In the genomic region with DNA sequence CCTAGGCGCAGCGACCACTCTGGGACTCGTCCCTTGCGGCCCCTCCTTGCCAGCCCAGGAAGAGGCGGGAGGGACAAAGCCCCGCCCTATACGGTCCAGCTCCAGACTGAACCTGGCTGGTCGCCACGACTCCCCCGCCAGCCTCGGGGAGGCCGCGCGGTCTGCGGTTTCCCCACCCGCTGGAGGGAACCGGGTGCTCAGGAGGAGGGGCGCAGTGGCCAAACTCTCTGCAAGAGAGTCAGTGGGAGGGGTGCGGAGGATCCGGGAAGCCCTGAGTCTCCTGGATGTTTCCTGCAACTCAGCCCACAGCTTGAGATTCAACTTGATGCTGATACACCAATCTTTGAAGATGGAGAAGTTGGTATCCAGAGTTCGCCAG, we compare ENCODE assay signal across 7 mouse cellular contexts. TPM values are rescaled to one million over a fixed set of nuclear protein-coding genes. Genes with fewer than 3 reads are reported as not detected.
DNase-seq lines count a peak whose midpoint lies in the region; ATAC-seq and TF ChIP-seq lines count a peak whose summit lies in the region.

No protein-coding gene starts in this region.

- no peaks in the 10 kb centered on the region for H3K4me1 ChIP-seq in MEL (ENCODE audit: control insufficient read depth in 1 of 2, insufficient read depth in 2 of 2, low read length in 2 of 2)
- peaks cover 33% of the 10 kb centered on the region for H3K4me1 ChIP-seq in forebrain, embryonic 15.5 days
- H3K4me1 ChIP-seq in limb, embryonic 11.5 days (ENCODE audit: control insufficient read depth, insufficient read depth, low read length): 0 out of 2 replicates have a peak, but pooled peaks cover 5% of the 10 kb centered on the region
- peaks cover 34% of the 10 kb centered on the region for H3K4me1 ChIP-seq in midbrain, embryonic 10.5 days
- peaks cover 24% of the 10 kb centered on the region for H3K4me1 ChIP-seq in stomach, embryonic 16.5 days (ENCODE audit: control insufficient read depth, insufficient read depth, low read length)

- DNase-seq in MEL (ENCODE audit: low read depth, low spot score): peak; percentile 37
- DNase-seq in adrenal gland, adult 8-10 months: peak; percentile 27
- DNase-seq in heart, postnatal 4 days: peak; percentile 82
- peak; percentile 80 for DNase-seq in limb, embryonic 11.5 days (ENCODE audit: low spot score)
- peak; percentile 57 for DNase-seq in midbrain, embryonic 10.5 days (ENCODE audit: low spot score)

- H3K27ac ChIP-seq in MEL (ENCODE audit: control insufficient read depth, low read depth, low read length): no peak overlapping the region
- H3K27ac ChIP-seq in forebrain, embryonic 15.5 days (replicated peaks): no peak overlapping the region
- no peak overlapping the region for H3K27ac ChIP-seq in limb, embryonic 11.5 days (replicated peaks; ENCODE audit: low read depth, low read length)
- no peak overlapping the region; the same call in 1 of the 2 replicates for H3K27ac ChIP-seq in midbrain, embryonic 10.5 days (replicated peaks)
- H3K27ac ChIP-seq in stomach, embryonic 16.5 days (ENCODE audit: low read length): peak overlapping the region; percentile 5; the same call in 1 of the 2 replicates

- ATAC-seq in forebrain, embryonic 15.5 days (replicated peaks): peak; percentile 59
- peak; percentile 58 for ATAC-seq in limb, embryonic 11.5 days (ENCODE audit: insufficient number of reproducible peaks, low FRiP score, low TSS enrichment, low read depth)
- ATAC-seq in stomach, embryonic 16.5 days (ENCODE audit: insufficient read depth, low FRiP score): peak; percentile 90

- peak overlapping the region in 1 of 2 experiments; percentile 28; a peak in 1 of 4 replicates for H3K4me3 ChIP-seq in MEL (ENCODE audit: control insufficient read depth in 1 of 2, insufficient read depth in 1 of 2, low read depth in 2 of 2, low read length in 2 of 2)
- peak overlapping the region; percentile 38 for H3K4me3 ChIP-seq in forebrain, embryonic 15.5 days
- peak overlapping the region; percentile 54 for H3K4me3 ChIP-seq in limb, embryonic 11.5 days (ENCODE audit: low read depth, low read length)
- peak overlapping the region; percentile 59 for H3K4me3 ChIP-seq in midbrain, embryonic 10.5 days
- peak overlapping the region; percentile 60 for H3K4me3 ChIP-seq in stomach, embryonic 16.5 days (replicated peaks; ENCODE audit: low read length)

- no peak for TF ChIP-seq POLR2A in MEL (IDR thresholded peaks at IDR 0.05; ENCODE audit: control insufficient read depth in 1 of 2, insufficient read depth in 1 of 2, low read depth in 1 of 2, low read length in 2 of 2, poor library complexity in 1 of 2)

- TF ChIP-seq CTCF in MEL (IDR thresholded peaks at IDR 0.05 in 2 of 3, conservative IDR thresholded peaks at IDR 0.05 in 1 of 3; ENCODE audit: control insufficient read depth in 1 of 3, insufficient read depth in 1 of 3, low read depth in 2 of 3, low read length in 3 of 3, poor library complexity in 1 of 3, severe bottlenecking in 1 of 3): no peak

- no peak for TF ChIP-seq EP300 in MEL (IDR thresholded peaks at IDR 0.05; ENCODE audit: low read depth in 1 of 2, low read length in 2 of 2)

- H3K9ac ChIP-seq in MEL (ENCODE audit: control insufficient read depth, low read depth, low read length, poor library complexity, severe bottlenecking): no peak overlapping the region
- no peak overlapping the region for H3K9ac ChIP-seq in forebrain, embryonic 15.5 days (replicated peaks)
- peak overlapping the region; percentile 52 for H3K9ac ChIP-seq in limb, embryonic 11.5 days (ENCODE audit: low read length)
- peak overlapping the region; percentile 67 for H3K9ac ChIP-seq in stomach, embryonic 16.5 days (ENCODE audit: low read length)

- TF ChIP-seq RAD21 in MEL (IDR thresholded peaks at IDR 0.05; ENCODE audit: low read depth, low read length): no peak

- H3K36me3 ChIP-seq in MEL (ENCODE audit: control insufficient read depth in 1 of 2, insufficient read depth in 2 of 2, low read length in 2 of 2): no peaks in the 10 kb centered on the region
- no peaks in the 10 kb centered on the region for H3K36me3 ChIP-seq in forebrain, embryonic 15.5 days
- no peaks in the 10 kb centered on the region for H3K36me3 ChIP-seq in limb, embryonic 11.5 days (ENCODE audit: control insufficient read depth, insufficient read depth, low read length)
- no peaks in the 10 kb centered on the region for H3K36me3 ChIP-seq in midbrain, embryonic 10.5 days
- no peaks in the 10 kb centered on the region for H3K36me3 ChIP-seq in stomach, embryonic 16.5 days (ENCODE audit: control insufficient read depth, insufficient read depth, low read length)

- H3K79me2 ChIP-seq in MEL (ENCODE audit: control insufficient read depth, insufficient read depth, low read length, poor library complexity): no peaks in the 10 kb centered on the region

- peaks cover 0 to 6% of the 10 kb centered on the region in 2 experiments; a peak in 2 of 4 replicates for H3K27me3 ChIP-seq in MEL (ENCODE audit: control insufficient read depth in 1 of 2, insufficient read depth in 2 of 2, low read length in 2 of 2)
- peaks cover 63% of the 10 kb centered on the region for H3K27me3 ChIP-seq in forebrain, embryonic 15.5 days
- peaks cover 50% of the 10 kb centered on the region for H3K27me3 ChIP-seq in limb, embryonic 11.5 days (ENCODE audit: control insufficient read depth, insufficient read depth, low read length)
- peaks cover 86% of the 10 kb centered on the region for H3K27me3 ChIP-seq in midbrain, embryonic 10.5 days (ENCODE audit: low read depth, poor library complexity, severe bottlenecking)
- peaks cover 51% of the 10 kb centered on the region for H3K27me3 ChIP-seq in stomach, embryonic 16.5 days (ENCODE audit: control insufficient read depth, insufficient read depth, low read length)

- peak overlapping the region; percentile 70 for H3K4me2 ChIP-seq in forebrain, embryonic 15.5 days (replicated peaks)
- peak overlapping the region; percentile 93 for H3K4me2 ChIP-seq in limb, embryonic 11.5 days (ENCODE audit: low read depth, severe bottlenecking)
- peak overlapping the region; percentile 89 for H3K4me2 ChIP-seq in stomach, embryonic 16.5 days (ENCODE audit: low read depth, low read length)

- WGBS in forebrain, embryonic 15.5 days: under 1% methylated on average over 21 of the region's 21 CpGs
- WGBS in limb, embryonic 11.5 days: under 1% methylated on average over 21 of the region's 21 CpGs
- under 1% methylated on average over 21 of the region's 21 CpGs for WGBS in midbrain, embryonic 10.5 days
- WGBS in stomach, embryonic 16.5 days: under 1% methylated on average over 21 of the region's 21 CpGs

- H3K9me3 ChIP-seq in MEL (replicated peaks; ENCODE audit: insufficient read depth, low read length): no peaks in the 10 kb centered on the region
- H3K9me3 ChIP-seq in forebrain, embryonic 15.5 days: no peaks in the 10 kb centered on the region
- H3K9me3 ChIP-seq in limb, embryonic 11.5 days (ENCODE audit: control insufficient read depth, low read length): no peaks in the 10 kb centered on the region
- H3K9me3 ChIP-seq in midbrain, embryonic 10.5 days (replicated peaks): no peaks in the 10 kb centered on the region
- no peaks in the 10 kb centered on the region for H3K9me3 ChIP-seq in stomach, embryonic 16.5 days (replicated peaks; ENCODE audit: control insufficient read depth, low read length)

RNA-seq across cellular contexts. Expression of a gene that starts 38.2 kb away (rescaled TPM):
- total RNA-seq in MEL (2012; rRNA removed): 7.2 and 8.2 TPM in 2 replicates
- 1 to 10 TPM in 1 of 2 experiments, not detected in 1; 6.8 TPM for polyA plus RNA-seq in MEL (2012; ENCODE audit: insufficient read depth in 1 of 2, insufficient read length in 2 of 2, low read depth in 1 of 2, low replicate concordance in 2 of 2, missing spikeins in 1 of 2)
- 10 to 100 TPM; 50.4 to 65.8 (median 54.9) TPM for total RNA-seq in adrenal gland, adult 8-10 months (2022)
- polyA plus RNA-seq in forebrain, embryonic 15.5 days (2015; fragmentation: Nextera tagmentation; extraction: Ambion mirVana): 29.9 and 33.1 TPM in 2 replicates
- total RNA-seq in heart, postnatal 4 days (2021): 10 to 100 TPM; 20.4 to 21.0 TPM
- 20.7 and 28.3 TPM in 2 replicates for polyA plus RNA-seq in limb, embryonic 11.5 days (2014; fragmentation: Nextera tagmentation; extraction: Ambion mirVana)
- 23.0 and 27.7 TPM in 2 replicates for polyA plus RNA-seq in midbrain, embryonic 10.5 days (2016; fragmentation: Nextera tagmentation; extraction: Ambion mirVana)
- polyA plus RNA-seq in stomach, embryonic 16.5 days (2015; fragmentation: Nextera tagmentation; extraction: Ambion mirVana): 25.6 and 27.8 TPM in 2 replicates

RNA-seq across cellular contexts. Expression of a gene that starts 39.4 kb away (rescaled TPM):
- total RNA-seq in MEL (2012; rRNA removed): not detected in 2 replicates
- under 1 TPM in 1 of 2 experiments, not detected in 1; 0.22 TPM for polyA plus RNA-seq in MEL (2012; ENCODE audit: insufficient read depth in 1 of 2, insufficient read length in 2 of 2, low read depth in 1 of 2, low replicate concordance in 2 of 2, missing spikeins in 1 of 2)
- 10 to 100 TPM in 2 of 4 experiments, 1 to 10 TPM in 2; 7.8 to 10.2 (median 9.1) TPM for total RNA-seq in adrenal gland, adult 8-10 months (2022)
- polyA plus RNA-seq in forebrain, embryonic 15.5 days (2015; fragmentation: Nextera tagmentation; extraction: Ambion mirVana): 8.3 and 8.6 TPM in 2 replicates
- 1 to 10 TPM; 1.3 TPM for total RNA-seq in heart, postnatal 4 days (2021)
- polyA plus RNA-seq in limb, embryonic 11.5 days (2014; fragmentation: Nextera tagmentation; extraction: Ambion mirVana): 2.2 and 2.6 TPM in 2 replicates
- polyA plus RNA-seq in midbrain, embryonic 10.5 days (2016; fragmentation: Nextera tagmentation; extraction: Ambion mirVana): 1.8 and 2.6 TPM in 2 replicates
- 3.1 and 3.6 TPM in 2 replicates for polyA plus RNA-seq in stomach, embryonic 16.5 days (2015; fragmentation: Nextera tagmentation; extraction: Ambion mirVana)

RNA-seq across cellular contexts. Expression of a gene that starts 57.5 kb away (rescaled TPM):
- total RNA-seq in MEL (2012; rRNA removed): not detected in 2 replicates
- polyA plus RNA-seq in MEL (2012; ENCODE audit: insufficient read depth in 1 of 2, insufficient read length in 2 of 2, low read depth in 1 of 2, low replicate concordance in 2 of 2, missing spikeins in 1 of 2): under 1 TPM in 1 of 2 experiments, not detected in 1; 0.07 TPM
- total RNA-seq in adrenal gland, adult 8-10 months (2022): under 1 TPM in 3 of 4 experiments, not detected in 1; 0.17 to 0.94 (median 0.71) TPM
- 0.09 TPM in 1 of 2 replicates, not detected in the other for polyA plus RNA-seq in forebrain, embryonic 15.5 days (2015; fragmentation: Nextera tagmentation; extraction: Ambion mirVana)
- under 1 TPM in 1 of 2 experiments, not detected in 1; 0.10 TPM for total RNA-seq in heart, postnatal 4 days (2021)
- 0.09 TPM in 1 of 2 replicates, not detected in the other for polyA plus RNA-seq in limb, embryonic 11.5 days (2014; fragmentation: Nextera tagmentation; extraction: Ambion mirVana)
- polyA plus RNA-seq in midbrain, embryonic 10.5 days (2016; fragmentation: Nextera tagmentation; extraction: Ambion mirVana): 0.10 and 0.29 TPM in 2 replicates
- polyA plus RNA-seq in stomach, embryonic 16.5 days (2015; fragmentation: Nextera tagmentation; extraction: Ambion mirVana): 0.28 and 0.36 TPM in 2 replicates

RNA-seq across cellular contexts. Expression of a gene that starts 58.7 kb away (rescaled TPM):
- total RNA-seq in MEL (2012; rRNA removed): not detected in 2 replicates
- polyA plus RNA-seq in MEL (2012; ENCODE audit: insufficient read depth in 1 of 2, insufficient read length in 2 of 2, low read depth in 1 of 2, low replicate concordance in 2 of 2, missing spikeins in 1 of 2): not detected
- total RNA-seq in adrenal gland, adult 8-10 months (2022): 1 to 10 TPM in 2 of 4 experiments, under 1 TPM in 2; 0.80 to 1.8 (median 1.3) TPM
- not detected in 2 replicates for polyA plus RNA-seq in forebrain, embryonic 15.5 days (2015; fragmentation: Nextera tagmentation; extraction: Ambion mirVana)
- total RNA-seq in heart, postnatal 4 days (2021): under 1 TPM in 1 of 2 experiments, not detected in 1; 0.07 TPM
- 1.5 and 1.6 TPM in 2 replicates for polyA plus RNA-seq in limb, embryonic 11.5 days (2014; fragmentation: Nextera tagmentation; extraction: Ambion mirVana)
- polyA plus RNA-seq in midbrain, embryonic 10.5 days (2016; fragmentation: Nextera tagmentation; extraction: Ambion mirVana): 0.28 and 0.43 TPM in 2 replicates
- polyA plus RNA-seq in stomach, embryonic 16.5 days (2015; fragmentation: Nextera tagmentation; extraction: Ambion mirVana): 21.1 and 30.0 TPM in 2 replicates

Comparison
In these comparisons a context has a peak if more than half of its experiments do, and no peak if none do; other contexts are left out.
1. DNase-seq: peak in every context shown above with its lines; median percentile 82 in heart, postnatal 4 days; 80 in limb, embryonic 11.5 days; 57 in midbrain, embryonic 10.5 days; 37 in MEL; 27 in adrenal gland, adult 8-10 months.
2. H3K9ac ChIP-seq: peak in limb, embryonic 11.5 days (single experiment) and stomach, embryonic 16.5 days (single experiment); none in MEL (single experiment) and forebrain, embryonic 15.5 days (single experiment).
3. Peak in every context shown above with its lines, with median percentiles within 50 percentile points of each other: ATAC-seq and H3K4me2 ChIP-seq.